Mouse (Mus musculus): ENCODE data around the gene Lim2. TPM values are rescaled to one million over a fixed set of nuclear protein-coding genes. Genes with fewer than 3 reads are reported as not detected.

Lim2 gene
- total RNA-seq, 2 experiments from 2014 or later: not detected

DNA sequence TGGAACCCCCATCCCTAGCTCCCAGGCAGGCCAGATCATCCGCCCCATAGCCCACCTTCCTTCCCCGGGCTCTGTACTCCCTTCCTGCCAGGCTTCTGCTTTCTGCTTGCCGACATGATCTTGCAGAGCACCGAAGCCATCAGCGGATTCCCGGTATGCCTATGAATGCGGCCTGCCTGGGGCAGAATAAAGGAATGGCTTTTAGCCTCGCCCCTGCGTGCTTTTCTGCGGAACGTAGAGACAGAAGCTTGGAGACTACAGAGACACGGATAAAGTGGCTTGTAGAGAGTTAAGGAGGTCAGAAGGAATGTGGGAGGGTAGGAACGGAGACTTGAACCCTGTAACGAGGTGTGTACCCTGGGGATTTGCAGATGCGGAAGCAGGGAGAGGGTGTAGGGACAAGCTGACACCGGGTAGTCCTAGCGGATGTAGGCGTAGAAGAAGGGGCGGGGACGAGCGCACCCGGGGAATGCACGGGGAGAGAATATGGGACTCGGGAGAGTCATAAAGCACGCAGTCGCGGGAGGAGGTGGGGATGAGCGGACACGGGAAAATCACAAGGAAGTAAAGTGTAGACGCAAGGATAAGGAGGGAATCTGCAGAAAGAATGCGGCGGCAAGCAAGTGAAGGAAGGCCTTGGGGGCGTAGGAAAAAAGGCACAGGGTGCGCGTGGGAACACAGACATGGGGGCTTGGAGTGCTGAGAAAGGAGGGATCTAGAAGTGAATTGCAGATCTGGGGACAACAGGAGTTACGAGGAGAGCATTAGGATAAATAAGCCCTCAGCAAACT lies 15.9 kb downstream of the Lim2 start:
- peak; percentile 78 for ATAC-seq (replicated peaks; ENCODE audit: low FRiP score, poor library complexity, severe bottlenecking)

- peak; percentile 99 for ATAC-seq (replicated peaks; ENCODE audit: low FRiP score, poor library complexity, severe bottlenecking)
Observed at GRCm38 (mm10) chr7:43443917-43444293, 16.4 kb downstream of the Lim2 start, which contains the start of the genes Etfb and Gm45233. Gene Etfb (plus strand): TSS chr7:43444083. Gene Gm45233 (plus strand): TSS chr7:43444128.

- no peak for ATAC-seq (replicated peaks; ENCODE audit: low FRiP score, poor library complexity, severe bottlenecking)
Observed at GRCm38 (mm10) chr7:43447801-43448200, 20.3 kb downstream of the Lim2 start.

DNA sequence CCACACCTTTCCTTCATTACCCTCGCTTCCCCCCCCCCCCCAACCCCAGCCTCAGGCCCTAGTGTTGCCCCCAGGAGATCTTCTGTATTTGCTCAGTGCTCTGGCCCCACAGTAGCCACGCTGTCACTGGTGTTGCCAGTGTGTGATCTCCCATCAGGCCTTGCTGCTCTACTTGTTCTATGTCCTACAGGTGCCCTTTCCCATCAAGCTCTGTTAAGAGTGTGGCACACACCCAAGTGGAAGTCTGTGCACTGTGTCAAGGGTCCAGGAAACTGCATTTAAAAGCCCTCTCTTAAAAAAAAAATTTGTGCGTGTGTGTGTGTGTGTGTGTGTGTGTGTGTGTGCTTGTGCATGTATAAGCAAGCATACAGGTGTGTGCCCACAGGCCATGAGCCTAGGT lies 20.8 kb downstream of the Lim2 start:
- no peak for ATAC-seq (replicated peaks; ENCODE audit: low FRiP score, poor library complexity, severe bottlenecking)

DNA sequence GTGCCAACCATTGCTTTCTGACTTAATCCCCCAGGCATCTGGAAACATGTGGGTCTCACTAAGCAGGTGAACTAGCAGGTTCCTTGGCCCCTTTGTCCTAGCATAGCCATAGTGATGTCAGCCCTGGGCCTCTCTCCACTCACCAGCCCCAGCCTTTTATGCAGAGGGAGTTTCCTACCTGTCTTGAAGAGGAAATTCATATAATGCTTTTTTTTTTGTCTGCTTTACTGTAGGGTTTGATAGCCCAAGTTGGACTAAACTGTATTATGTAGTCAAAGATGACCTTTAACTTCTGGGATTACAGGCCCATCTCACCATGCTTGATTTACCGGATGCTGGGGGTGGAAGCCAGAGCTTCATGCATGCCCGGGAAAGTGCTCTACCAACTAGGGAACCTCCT lies 22.3 kb downstream of the Lim2 start:
- ATAC-seq (replicated peaks; ENCODE audit: low FRiP score, poor library complexity, severe bottlenecking): no peak

GRCm38 (mm10) chr7:43451726-43452125 lies 24.3 kb downstream of the Lim2 start:
- ATAC-seq (replicated peaks; ENCODE audit: low FRiP score, poor library complexity, severe bottlenecking): no peak

GRCm38 (mm10) chr7:43452609-43453008 lies 25.1 kb downstream of the Lim2 start:
- ATAC-seq (replicated peaks; ENCODE audit: low FRiP score, poor library complexity, severe bottlenecking): 0 out of 2 replicates have a peak, but pooled peaks have one; percentile 56

DNA sequence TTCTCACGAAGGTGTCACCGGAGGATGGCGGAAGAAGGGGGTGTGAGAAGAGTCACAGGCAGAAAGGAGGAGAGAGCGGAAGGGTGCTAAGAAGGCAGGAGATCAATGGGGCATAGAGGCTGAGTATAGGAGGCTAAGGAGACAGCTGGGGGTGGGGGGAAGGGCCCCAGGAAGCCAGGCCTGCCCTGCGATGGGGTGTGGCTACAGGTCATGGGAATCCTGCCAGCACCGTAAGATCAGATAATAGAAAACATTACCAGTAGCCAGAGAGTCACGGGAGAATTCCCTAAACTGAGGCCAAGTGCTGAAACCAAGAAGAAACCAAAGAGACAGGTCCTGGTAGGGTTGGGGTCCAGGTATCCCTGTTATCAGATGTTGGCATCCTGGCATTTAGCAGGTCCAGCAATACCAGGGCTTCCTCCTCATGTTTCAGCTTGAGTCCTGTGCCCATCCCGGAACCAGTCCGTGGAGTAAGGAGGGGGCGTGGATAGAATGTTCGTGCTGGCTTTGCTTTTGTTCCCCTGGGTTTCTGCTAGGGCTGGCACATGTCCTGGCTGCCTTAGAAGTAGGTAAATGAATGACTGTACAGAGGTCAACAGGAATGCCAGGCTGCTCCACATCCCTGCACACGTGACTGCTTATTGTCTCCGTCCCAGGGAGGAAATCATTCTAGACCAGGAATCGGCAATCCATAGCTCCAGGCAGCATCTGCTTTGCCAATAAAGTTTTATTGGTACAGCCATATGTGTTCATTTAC lies 26.3 kb downstream of the Lim2 start:
- no peak for ATAC-seq (replicated peaks; ENCODE audit: low FRiP score, poor library complexity, severe bottlenecking)

DNA sequence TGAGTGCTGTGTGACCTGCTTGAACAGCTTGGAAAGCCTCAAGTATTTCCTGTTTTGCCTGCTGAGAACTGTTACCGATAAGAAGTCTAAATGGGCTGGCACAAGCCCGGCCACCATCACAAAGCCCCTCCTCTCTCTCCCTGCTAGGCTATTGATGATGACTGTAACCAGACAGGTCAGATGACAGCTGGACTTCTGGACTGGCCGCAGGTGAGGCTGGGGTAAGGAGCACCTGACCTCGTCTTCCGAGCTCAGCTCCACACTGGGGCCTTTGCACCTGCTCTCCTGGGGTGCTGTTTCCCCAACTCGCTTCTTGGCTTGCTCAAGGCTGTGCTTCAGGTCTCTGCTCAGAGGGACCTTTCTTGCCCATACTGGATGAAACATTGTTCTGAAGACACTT lies 26.9 kb downstream of the Lim2 start:
- ATAC-seq (replicated peaks; ENCODE audit: low FRiP score, poor library complexity, severe bottlenecking): no peak

DNA sequence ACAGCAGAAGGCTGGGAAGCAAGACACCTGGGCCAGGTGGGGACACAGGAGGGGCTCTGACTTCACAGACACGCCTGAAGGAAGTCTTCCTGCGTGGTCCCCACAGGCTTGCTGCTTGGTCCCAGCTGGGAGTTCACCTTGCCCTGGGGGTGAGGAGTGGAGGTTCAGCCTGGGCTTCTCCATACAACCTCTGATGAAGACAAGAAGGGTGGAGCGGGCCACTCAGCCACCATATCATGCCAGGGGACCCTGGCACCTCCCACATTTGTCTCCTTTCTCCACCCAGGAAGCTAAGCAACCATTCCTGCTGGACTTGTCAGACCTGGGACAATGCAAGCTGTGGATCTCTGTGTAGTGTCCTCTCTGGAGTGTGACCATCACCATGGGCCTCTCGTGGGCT lies 35.4 kb downstream of the Lim2 start, which contains the start of gene Vsig10l:
TSS of gene Vsig10l (plus strand) at position 301 of the 400 bp plus-strand sequence.
- no peak for ATAC-seq (replicated peaks; ENCODE audit: low FRiP score, poor library complexity, severe bottlenecking)

DNA sequence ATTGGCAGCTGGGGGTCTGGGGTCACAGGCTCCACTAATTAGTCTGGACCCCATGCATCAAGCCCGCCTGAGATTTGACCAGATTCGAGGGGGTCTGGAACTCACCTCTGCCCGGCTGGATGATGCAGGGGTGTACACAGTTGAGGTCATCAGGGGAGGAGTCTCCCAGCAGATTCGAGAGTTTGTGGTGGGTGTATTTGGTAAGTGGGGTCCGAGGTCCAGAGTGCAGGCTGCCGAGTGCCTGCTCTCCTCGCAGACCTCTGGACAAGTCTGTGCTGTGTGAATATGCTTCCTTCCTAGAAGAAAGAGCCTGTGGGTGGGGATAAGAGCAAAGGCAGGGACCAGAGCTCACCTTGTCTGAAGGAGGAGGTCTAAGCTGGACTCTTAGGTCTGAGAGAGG lies 36.5 kb downstream of the Lim2 start:
- no peak for ATAC-seq (replicated peaks; ENCODE audit: low FRiP score, poor library complexity, severe bottlenecking)

GRCm38 (mm10) chr7:43464864-43465343 lies 37.4 kb downstream of the Lim2 start:
- no peak for ATAC-seq (replicated peaks; ENCODE audit: low FRiP score, poor library complexity, severe bottlenecking)

- ATAC-seq (replicated peaks; ENCODE audit: low FRiP score, poor library complexity, severe bottlenecking): peak; percentile 90
Observed at GRCm38 (mm10) chr7:43465344-43466098, 38.1 kb downstream of the Lim2 start.

- peak; percentile 85 for ATAC-seq (replicated peaks; ENCODE audit: low FRiP score, poor library complexity, severe bottlenecking)
Observed at GRCm38 (mm10) chr7:43466099-43466694, 38.7 kb downstream of the Lim2 start.

DNA sequence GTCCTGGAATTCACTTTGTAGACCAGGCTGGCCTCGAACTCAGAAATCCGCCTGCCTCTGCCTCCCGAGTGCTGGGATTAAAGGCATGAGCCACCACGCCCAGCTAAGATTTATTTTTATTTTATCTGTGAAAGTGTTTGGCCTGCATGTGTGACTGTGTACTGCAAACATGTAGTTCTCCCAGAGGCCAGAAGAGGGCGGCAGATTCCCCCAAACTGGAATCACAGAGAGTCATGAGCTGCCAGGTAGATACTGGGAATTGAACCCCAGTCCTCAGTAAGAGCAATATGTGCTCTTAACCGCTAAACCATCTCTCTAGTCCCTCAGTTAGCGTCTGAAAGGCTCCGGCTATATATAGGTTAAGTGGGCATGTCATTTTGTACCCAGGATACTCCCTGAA lies 42.9 kb downstream of the Lim2 start:
- ATAC-seq (replicated peaks; ENCODE audit: low FRiP score, poor library complexity, severe bottlenecking): no peak

GRCm38 (mm10) chr7:43475706-43476105 lies 48.2 kb downstream of the Lim2 start:
- ATAC-seq (replicated peaks; ENCODE audit: low FRiP score, poor library complexity, severe bottlenecking): no peak

DNA sequence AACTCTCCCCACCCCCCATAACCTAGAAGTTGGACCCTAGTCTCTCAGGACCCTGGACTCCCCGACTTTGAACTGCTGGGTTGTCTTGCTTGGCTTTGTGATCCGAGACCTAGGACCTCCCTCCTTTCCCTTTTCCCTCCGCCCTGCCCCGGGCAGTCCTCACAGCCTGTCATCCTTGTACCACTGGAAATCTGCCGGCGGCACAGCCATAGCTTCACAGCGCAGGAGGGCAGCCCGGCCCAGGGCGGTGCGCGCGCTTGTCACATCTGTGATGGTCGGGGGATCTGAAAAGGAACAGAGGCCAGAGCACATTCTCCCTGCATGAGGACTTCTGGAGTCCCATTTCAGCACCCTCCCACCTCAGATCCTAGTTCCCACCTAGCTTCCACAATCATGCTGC lies 48.9 kb downstream of the Lim2 start:
- no peak for ATAC-seq (replicated peaks; ENCODE audit: low FRiP score, poor library complexity, severe bottlenecking)

DNA sequence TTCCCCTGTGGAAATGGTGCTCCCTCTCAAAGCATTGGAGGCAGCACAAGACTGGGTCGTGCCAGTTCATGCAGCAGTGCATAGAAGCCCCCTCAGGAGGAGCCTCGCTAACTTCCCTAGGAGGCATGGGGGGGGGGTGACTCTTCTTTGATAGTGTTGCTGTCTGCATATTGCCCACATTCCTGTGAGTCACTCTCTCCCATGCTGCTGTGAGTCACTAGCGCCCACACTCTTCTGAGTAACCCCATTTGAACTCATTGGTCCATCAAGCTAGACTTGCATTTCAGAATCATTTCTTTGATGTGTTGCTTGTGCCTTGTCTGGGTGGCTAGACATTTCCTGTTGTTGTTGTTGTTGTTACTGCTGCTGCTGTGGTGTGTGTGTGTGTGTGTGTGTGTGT lies 53.7 kb downstream of the Lim2 start:
- no peak for ATAC-seq (replicated peaks; ENCODE audit: low FRiP score, poor library complexity, severe bottlenecking)

- no peak for ATAC-seq (replicated peaks; ENCODE audit: low FRiP score, poor library complexity, severe bottlenecking)
Observed at GRCm38 (mm10) chr7:43482090-43482716, 54.7 kb downstream of the Lim2 start.
